Mouse (Mus musculus): ENCODE results near the gene Fam222a.

GRCm38 (mm10) chr5:114583490-114584175 lies 15.8 kb downstream of the Fam222a start:
- no peak for TF ChIP-seq CTCF (conservative IDR thresholded peaks at IDR 0.05; ENCODE audit: low read length)
- TF ChIP-seq POU5F1 (IDR thresholded peaks at IDR 0.05; ENCODE audit: borderline replicate concordance, low read length) = no peak
